Mouse (Mus musculus): ENCODE measurements around the gene Sept9. TPM values are rescaled to one million over a fixed set of nuclear protein-coding genes. Genes with fewer than 3 reads are reported as not detected.

Sept9 gene
- polyA plus RNA-seq, 1 experiment from 2014 or later = 149 TPM

- WGBS = 43% methylated on average over 11 of the region's 11 CpGs
- Histone ChIP-seq H3K9me3 (ENCODE audit: low read depth, low read length) (no peaks in the 10 kb centered on the region), H3K4me3 (ENCODE audit: low read depth, low read length) (no peak overlapping the region), H3K27me3 (ENCODE audit: insufficient read depth, low read length) (no peaks in the 10 kb centered on the region), H3K9ac (no peak overlapping the region; the same call in 1 of the 2 replicates), H3K36me3 (ENCODE audit: insufficient read depth) (peaks cover 60% of the 10 kb centered on the region), H3K4me1 (ENCODE audit: insufficient read depth) (no peaks in the 10 kb centered on the region), H3K27ac (ENCODE audit: low read depth) (peak overlapping the region; percentile 20; the same call in 1 of the 2 replicates), H3K4me2 (no peak overlapping the region)
- no peak for TF ChIP-seq CTCF (IDR thresholded peaks at IDR 0.05; ENCODE audit: low read depth)
- peak; percentile 68 for DNase-seq
- ATAC-seq (ENCODE audit: insufficient read depth) = peak; percentile 38; the same call in 1 of the 2 replicates
Measured at GRCm38 (mm10) chr11:117158343-117158742, 41.1 kb upstream of the Sept9 start.

DNA sequence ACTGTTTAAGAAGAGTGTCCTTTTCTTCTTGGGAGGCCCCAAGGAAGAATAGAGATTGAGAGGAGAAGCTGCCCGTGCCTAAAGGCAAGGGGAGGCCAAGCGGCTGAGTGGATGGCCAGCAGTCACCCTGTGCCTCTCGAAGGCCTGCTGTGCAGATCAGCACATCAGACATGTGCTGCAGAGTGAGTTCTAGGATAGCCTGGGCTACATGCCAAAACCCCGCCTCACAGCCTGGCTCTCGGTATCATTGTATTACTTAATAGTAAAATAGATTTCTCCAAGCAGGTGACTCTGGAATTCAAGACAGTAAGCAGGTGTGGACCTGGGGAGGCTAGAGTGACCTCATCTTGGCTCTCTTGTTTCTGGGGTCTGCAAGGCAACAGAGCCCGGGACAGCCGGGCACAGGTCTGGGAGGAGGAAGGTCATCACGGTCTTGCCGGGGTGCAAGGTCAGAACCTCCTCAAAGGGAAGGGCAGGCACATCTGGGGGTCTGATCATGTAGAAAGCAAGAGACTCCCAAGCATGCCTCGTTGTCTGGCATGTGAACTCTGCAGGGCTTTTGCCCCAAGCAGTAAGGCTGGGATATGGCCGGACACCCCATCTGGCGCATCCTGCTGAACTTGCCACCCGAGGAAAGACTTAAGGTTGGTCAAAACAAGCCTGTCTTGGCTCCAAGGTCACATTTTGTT, 40.1 kb upstream of the Sept9 start:
- H3K9ac ChIP-seq = no peak overlapping the region
- H3K27me3 ChIP-seq (ENCODE audit: insufficient read depth, low read length) = no peaks in the 10 kb centered on the region
- TF ChIP-seq CTCF (IDR thresholded peaks at IDR 0.05; ENCODE audit: low read depth) = no peak
- H3K4me3 ChIP-seq (ENCODE audit: low read depth, low read length) = no peak overlapping the region
- no peaks in the 10 kb centered on the region for H3K4me1 ChIP-seq (ENCODE audit: insufficient read depth)
- H3K27ac ChIP-seq (ENCODE audit: low read depth) = no peak overlapping the region
- ATAC-seq (ENCODE audit: insufficient read depth) = no peak
- no peak for DNase-seq
- no peak overlapping the region for H3K4me2 ChIP-seq
- no peaks in the 10 kb centered on the region for H3K9me3 ChIP-seq (ENCODE audit: low read depth, low read length)
- 81% methylated on average over 13 of the region's 13 CpGs for WGBS
- peaks cover 51% of the 10 kb centered on the region for H3K36me3 ChIP-seq (ENCODE audit: insufficient read depth)

GRCm38 (mm10) chr11:117159946-117160307, 39.5 kb upstream of the Sept9 start:
- Histone ChIP-seq H3K4me1 (ENCODE audit: insufficient read depth) (no peaks in the 10 kb centered on the region), H3K4me2 (no peak overlapping the region), H3K27me3 (ENCODE audit: insufficient read depth, low read length) (no peaks in the 10 kb centered on the region), H3K9me3 (ENCODE audit: low read depth, low read length) (no peaks in the 10 kb centered on the region), H3K36me3 (ENCODE audit: insufficient read depth) (peaks cover 45% of the 10 kb centered on the region), H3K9ac (no peak overlapping the region), H3K27ac (ENCODE audit: low read depth) (no peak overlapping the region), H3K4me3 (ENCODE audit: low read depth, low read length) (no peak overlapping the region)
- no peak for TF ChIP-seq CTCF (IDR thresholded peaks at IDR 0.05; ENCODE audit: low read depth)
- 56% methylated on average over 5 of the region's 5 CpGs for WGBS
- DNase-seq = no peak
- ATAC-seq (ENCODE audit: insufficient read depth) = no peak

DNA sequence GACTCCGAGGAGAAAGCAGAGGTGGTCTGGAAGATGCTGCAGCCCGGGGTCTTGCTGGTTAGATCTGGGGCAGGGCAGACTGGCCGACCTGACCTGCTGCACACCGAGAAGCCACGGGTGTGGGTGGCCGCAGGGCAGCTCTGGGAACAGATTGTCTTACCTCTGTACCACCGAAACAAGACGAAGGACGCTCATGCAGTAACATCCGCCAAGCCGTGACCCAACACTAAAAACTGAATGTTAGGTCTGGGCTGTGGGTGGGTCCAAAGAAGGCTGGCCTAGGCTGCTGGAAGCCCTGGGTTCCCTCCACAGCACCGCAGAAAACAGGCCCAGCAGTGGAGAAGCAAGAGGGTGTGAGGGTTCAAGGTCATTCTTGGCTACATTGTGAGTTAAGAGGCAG, 38.7 kb upstream of the Sept9 start:
- H3K4me3 ChIP-seq (ENCODE audit: low read depth, low read length) = no peak overlapping the region
- H3K4me1 ChIP-seq (ENCODE audit: insufficient read depth) = no peaks in the 10 kb centered on the region
- ATAC-seq (ENCODE audit: insufficient read depth) (no peak), DNase-seq (no peak)
- H3K36me3 ChIP-seq (ENCODE audit: insufficient read depth) = peaks cover 37% of the 10 kb centered on the region
- TF ChIP-seq CTCF (IDR thresholded peaks at IDR 0.05; ENCODE audit: low read depth) = no peak
- H3K27me3 ChIP-seq (ENCODE audit: insufficient read depth, low read length) = no peaks in the 10 kb centered on the region
- WGBS = 94% methylated on average over 12 of the region's 12 CpGs
- no peak overlapping the region for H3K9ac ChIP-seq
- H3K9me3 ChIP-seq (ENCODE audit: low read depth, low read length) = no peaks in the 10 kb centered on the region
- no peak overlapping the region for H3K4me2 ChIP-seq
- no peak overlapping the region for H3K27ac ChIP-seq (ENCODE audit: low read depth)

- Histone ChIP-seq H3K9ac (no peak overlapping the region), H3K4me3 (ENCODE audit: low read depth, low read length) (no peak overlapping the region), H3K27ac (ENCODE audit: low read depth) (no peak overlapping the region), H3K36me3 (ENCODE audit: insufficient read depth) (peaks cover 30% of the 10 kb centered on the region), H3K4me1 (ENCODE audit: insufficient read depth) (no peaks in the 10 kb centered on the region), H3K4me2 (no peak overlapping the region), H3K9me3 (ENCODE audit: low read depth, low read length) (no peaks in the 10 kb centered on the region), H3K27me3 (ENCODE audit: insufficient read depth, low read length) (no peaks in the 10 kb centered on the region)
- no peak for TF ChIP-seq CTCF (IDR thresholded peaks at IDR 0.05; ENCODE audit: low read depth)
- 55% methylated on average over 8 of the region's 8 CpGs for WGBS
- no peak for ATAC-seq (ENCODE audit: insufficient read depth)
- DNase-seq = no peak
Measured at GRCm38 (mm10) chr11:117161574-117161973, 37.9 kb upstream of the Sept9 start.

GRCm38 (mm10) chr11:117163098-117163497, 36.4 kb upstream of the Sept9 start:
- ATAC-seq (ENCODE audit: insufficient read depth) (no peak), DNase-seq (no peak)
- no peak overlapping the region for H3K9ac ChIP-seq
- H3K4me2 ChIP-seq = no peak overlapping the region
- no peaks in the 10 kb centered on the region for H3K27me3 ChIP-seq (ENCODE audit: insufficient read depth, low read length)
- H3K9me3 ChIP-seq (ENCODE audit: low read depth, low read length) = no peaks in the 10 kb centered on the region
- peaks cover 16% of the 10 kb centered on the region for H3K36me3 ChIP-seq (ENCODE audit: insufficient read depth)
- H3K4me1 ChIP-seq (ENCODE audit: insufficient read depth) = no peaks in the 10 kb centered on the region
- no peak overlapping the region for H3K4me3 ChIP-seq (ENCODE audit: low read depth, low read length)
- H3K27ac ChIP-seq (ENCODE audit: low read depth) = no peak overlapping the region
- 67% methylated on average over 9 of the region's 9 CpGs for WGBS
- no peak for TF ChIP-seq CTCF (IDR thresholded peaks at IDR 0.05; ENCODE audit: low read depth)

DNA sequence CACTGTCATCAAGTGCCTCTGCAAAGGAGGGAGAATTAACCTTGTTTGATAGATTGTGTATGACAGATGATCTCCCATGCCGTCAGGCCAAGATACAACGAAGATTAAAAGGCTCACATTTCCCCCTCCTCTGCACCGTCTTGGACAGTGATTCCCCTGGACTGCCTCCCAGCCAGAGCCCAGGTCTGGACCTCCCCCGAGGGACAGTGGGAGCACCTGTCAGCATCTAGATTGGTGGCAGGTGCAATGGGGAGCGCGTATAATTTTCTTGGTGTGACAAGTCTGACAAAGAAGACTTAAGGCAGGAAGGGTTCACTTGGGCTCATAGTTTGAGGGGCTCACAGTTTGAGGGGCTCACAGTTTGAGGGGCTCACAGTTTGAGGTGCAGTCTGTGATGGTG, 35.7 kb upstream of the Sept9 start:
- TF ChIP-seq CTCF (IDR thresholded peaks at IDR 0.05; ENCODE audit: low read depth) = no peak
- no peak overlapping the region for H3K9ac ChIP-seq
- no peak overlapping the region for H3K4me3 ChIP-seq (ENCODE audit: low read depth, low read length)
- DNase-seq (no peak), ATAC-seq (ENCODE audit: insufficient read depth) (no peak)
- H3K27me3 ChIP-seq (ENCODE audit: insufficient read depth, low read length) = no peaks in the 10 kb centered on the region
- no peaks in the 10 kb centered on the region for H3K4me1 ChIP-seq (ENCODE audit: insufficient read depth)
- 61% methylated on average over 6 of the region's 6 CpGs for WGBS
- no peak overlapping the region for H3K27ac ChIP-seq (ENCODE audit: low read depth)
- H3K4me2 ChIP-seq = no peak overlapping the region
- H3K36me3 ChIP-seq (ENCODE audit: insufficient read depth) = peaks cover 11% of the 10 kb centered on the region
- no peaks in the 10 kb centered on the region for H3K9me3 ChIP-seq (ENCODE audit: low read depth, low read length)
